Mouse (Mus musculus) c-Kit-negative CD71-positive TER-119-positive erythroid progenitor cells, embryonic 14.5 days (primary cell): ENCODE measurements around the gene Gtsf2.
"Not testable (repeated sequence)": the region's sequence is repeated elsewhere in the genome, so short reads cannot be mapped to it uniquely, and the experiment has no call there.

Source experiments
- DNase-seq: peaks from one replicate; pipeline ENCODE4 v3.0.0-alpha.2; 2013; ENCODE audit warnings: low read depth, low spot score

Gene Gtsf2

DNA sequence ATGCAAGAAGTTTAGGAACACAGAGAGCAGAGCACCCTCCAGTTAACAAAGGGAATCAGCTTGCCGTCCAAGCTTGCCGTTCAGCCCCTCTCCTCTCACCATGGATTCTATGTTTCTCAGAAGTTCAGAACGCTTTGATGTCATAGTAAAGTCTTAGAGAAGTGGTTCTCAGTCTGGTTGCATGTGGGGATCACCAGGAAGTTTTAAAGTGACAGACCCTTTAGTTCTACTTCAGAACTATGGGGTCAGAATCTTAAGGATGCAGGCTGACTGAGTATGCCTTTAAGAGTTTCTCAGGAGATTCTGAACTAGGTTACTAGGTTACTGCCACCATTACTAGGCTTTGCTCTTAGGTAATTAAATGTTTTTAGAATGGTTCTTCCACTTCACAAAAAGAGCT lies at the start of gene Gtsf2:
TSS of gene Gtsf2 (minus strand) at position 101 of the 400 bp plus-strand sequence.
- no peak for DNase-seq

DNA sequence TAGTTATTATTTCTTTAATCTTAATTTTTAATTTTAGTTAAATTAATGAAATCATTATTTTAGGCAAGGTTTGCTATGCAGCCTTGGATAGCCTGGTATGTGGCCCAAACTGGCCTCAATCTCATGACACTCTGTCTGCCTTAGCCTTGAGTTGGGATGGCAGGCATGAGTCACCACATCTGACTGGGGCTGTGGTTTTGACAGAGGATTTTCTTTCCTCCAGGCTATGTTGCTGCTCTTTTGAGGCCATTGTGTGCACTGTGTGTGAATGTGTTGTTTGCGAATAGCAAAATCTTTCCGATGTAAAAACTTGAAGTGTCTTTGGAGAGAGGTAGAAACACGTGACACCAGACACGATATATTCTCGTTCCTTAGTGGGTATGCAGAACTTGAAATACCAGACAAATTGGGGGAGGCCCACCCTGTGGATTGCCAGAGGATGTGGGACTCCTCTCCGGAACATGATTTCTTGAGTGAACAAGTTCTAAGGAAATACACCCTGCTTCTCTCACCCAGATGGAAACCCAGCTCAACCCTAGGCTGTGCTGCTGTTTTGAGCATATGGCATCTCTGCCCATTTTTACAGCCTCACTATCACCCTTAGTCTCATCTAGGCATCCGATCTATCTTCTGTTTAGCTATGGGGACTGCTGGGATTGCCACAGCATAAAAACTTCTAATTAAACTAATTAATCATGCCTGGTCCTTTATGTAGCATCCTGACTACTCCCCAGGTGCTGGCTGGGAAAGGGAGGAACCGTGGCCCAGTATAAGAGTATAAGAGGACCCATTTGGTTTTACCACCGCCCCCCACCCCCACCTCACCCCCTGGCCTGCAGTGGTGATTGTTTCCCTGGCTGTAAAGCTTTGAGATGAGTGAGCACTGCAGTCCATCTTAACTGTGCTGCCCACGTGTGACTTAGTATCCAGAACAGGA lies 48.2 kb upstream of the Gtsf2 start:
- no peak for DNase-seq

DNA sequence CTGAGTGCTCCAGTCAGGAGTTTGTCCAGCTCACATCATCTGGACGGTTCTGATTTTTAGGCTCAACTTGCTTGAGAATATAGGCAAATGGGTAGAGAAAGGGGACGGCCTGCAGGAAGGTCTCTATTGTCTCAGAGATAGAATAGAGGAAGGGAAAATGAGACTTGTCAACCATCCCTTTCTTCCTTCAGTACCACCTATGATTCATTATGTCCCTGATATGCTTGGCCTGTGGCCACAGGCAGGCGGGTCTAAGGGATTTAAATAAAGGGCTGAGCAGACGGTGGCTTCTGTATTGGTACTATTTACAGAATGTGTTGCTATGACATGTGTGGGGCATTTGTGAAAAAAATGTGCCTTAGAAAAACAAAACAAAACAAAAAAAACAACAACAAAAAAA lies 40.1 kb upstream of the Gtsf2 start:
- DNase-seq: no peak

DNA sequence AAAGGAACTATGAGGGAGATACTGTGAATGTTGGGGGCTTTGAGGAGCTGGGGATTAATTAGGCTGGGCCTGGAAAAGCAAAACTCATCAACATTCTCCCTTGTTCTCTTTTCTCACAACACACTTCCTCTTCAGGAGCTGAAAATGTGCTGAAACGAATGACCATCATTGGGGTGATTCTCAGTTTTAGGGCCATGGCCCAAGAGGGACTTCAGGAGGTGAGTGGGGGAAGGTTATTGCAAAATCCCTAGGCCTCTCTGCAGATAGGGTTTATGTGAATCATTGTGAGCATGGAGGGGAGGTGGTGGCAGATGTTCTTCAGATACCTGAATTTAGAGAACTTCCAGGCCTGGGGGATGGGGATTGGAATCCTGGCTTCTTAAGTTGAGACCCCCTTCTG lies 38.4 kb upstream of the Gtsf2 start:
- no peak for DNase-seq

DNA sequence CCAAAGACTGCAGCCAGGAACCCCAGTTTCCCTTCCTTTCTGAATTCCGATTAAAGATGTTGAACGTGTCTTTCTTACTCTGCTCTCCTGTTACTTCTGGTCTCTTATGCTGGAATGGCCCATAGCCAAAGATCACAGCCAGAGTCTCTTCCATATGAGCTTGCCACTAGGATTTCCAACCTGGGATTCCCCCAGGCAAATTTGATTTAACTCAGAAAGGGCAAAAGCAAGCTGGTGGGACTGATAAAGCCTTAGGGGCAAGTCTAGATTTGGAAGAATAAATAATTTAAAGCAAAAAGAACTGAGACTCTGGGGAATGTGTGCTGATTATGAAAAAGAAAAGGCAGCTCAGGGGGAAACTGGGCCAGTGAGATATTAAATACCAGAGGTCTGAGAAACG lies 36.8 kb upstream of the Gtsf2 start:
- DNase-seq: no peak

DNA sequence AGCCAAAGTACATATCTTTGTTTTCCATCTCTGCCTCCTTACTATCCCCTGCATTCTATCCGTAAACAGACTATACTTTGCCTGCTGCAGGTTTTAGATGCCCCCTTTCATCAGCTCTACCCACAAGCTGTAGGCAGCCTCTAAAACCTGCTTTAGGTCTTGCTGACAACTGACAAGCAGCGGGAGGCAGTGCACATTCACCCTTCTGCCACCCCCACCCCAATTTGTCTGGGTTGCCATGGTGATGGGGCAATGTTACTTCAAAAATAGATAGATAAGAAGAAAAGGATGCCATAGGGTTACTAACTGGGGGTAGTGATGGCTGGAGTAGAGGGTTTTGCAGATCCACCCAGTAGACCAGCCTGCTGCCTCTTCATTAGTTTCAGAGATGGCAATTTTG lies 36.2 kb upstream of the Gtsf2 start:
- DNase-seq: no peak

DNA sequence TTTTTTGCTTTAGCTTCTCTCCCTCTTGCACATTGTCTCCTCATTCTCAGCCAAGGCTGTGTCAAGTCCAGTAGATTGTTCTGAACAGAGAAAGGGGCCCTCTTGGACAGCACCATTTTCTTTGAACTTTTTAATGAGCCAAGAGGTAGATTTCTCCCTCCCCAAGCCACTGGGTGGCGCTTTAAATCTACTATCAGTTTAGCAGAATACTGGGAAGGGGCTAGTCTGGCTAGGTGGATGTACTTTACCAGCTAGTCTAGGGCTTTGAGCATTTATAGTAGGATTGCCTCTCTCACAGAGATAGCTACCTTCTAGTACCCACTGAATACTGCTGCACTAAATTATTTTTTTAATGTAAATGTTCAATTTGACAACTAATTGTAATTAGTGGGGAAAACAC lies 34.2 kb upstream of the Gtsf2 start:
- DNase-seq: no peak

DNA sequence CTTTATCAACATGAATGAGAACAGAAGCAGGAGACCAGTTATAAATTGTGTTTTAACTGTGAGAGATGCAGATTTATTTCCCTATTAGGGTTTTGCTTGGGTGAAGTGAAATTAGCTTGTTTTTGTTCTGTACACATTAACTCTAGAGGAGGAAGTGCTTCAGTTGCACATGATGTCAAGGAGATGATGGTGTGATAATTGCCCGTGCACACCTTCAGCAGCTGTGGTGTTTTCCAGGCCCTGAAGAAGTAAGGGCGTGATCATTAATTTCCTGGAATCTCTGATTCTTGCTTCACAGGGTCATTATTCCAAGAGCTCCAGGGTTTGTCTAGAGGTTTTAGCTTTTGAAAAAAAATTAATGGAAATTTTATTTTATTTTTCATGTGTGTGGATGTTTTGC lies 31.9 kb upstream of the Gtsf2 start:
- no peak for DNase-seq

DNA sequence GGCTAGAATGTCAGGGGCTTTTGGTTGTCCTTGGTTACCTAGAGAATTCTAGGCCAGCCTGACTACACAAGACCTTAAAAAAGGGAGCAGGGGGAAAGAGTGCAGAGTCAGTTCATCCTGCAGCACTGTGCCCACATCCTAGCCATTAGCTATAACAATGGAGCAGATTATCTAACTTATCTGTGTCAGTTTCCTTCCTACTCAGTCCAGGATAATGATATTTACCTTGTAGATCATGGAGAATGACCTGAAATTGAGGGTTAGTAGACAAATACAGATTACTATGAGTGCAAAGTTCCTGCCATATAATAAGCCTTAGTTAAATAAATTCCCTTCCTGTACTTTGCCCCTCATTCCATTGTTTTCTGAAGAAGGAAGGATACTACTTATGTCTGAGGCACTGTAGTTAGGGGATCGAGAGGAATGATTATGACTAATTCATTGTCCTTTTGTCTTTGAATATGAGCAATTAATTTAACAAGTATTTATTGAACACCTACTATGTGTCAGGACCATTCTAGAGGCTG lies 30.9 kb upstream of the Gtsf2 start:
- no peak for DNase-seq

DNA sequence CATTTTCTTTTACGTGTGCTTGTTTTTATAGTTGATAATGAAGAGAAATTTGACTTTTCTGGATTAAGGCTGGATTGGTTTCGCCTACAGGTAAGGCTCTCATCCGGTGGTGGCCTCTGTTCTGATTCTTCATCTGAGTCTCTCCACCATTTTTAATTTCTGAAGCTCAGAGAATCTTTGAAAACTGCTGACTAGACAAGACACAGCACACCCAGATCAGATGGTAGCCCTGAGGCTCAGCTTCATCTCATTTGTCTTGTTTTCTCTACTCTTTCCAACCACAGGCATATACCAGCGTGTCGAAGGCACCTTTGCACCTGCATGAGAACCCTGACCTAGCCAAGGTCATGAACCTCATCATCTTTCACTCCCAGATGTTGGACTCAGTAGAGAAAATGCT lies 25.5 kb upstream of the Gtsf2 start:
- DNase-seq: no peak

DNA sequence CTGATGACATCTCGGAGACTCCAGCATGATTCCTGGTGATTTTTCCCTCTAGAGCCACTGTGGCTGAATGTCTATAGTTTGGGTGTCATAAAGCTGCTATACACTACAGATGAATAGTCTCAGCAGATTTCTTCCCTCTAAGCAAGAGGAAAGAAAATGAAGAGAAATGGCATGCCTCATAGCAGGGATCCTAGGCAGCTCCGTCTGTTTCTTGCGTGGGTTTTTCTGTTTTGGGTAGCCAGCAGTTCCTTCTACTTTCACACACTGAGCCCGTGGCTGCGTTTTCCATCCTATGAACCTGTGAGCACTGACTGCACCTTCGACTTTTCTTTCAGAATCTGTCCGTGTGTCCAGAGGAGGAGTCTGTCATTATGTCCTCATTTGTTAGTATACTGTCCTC lies 24.9 kb upstream of the Gtsf2 start:
- no peak for DNase-seq

DNA sequence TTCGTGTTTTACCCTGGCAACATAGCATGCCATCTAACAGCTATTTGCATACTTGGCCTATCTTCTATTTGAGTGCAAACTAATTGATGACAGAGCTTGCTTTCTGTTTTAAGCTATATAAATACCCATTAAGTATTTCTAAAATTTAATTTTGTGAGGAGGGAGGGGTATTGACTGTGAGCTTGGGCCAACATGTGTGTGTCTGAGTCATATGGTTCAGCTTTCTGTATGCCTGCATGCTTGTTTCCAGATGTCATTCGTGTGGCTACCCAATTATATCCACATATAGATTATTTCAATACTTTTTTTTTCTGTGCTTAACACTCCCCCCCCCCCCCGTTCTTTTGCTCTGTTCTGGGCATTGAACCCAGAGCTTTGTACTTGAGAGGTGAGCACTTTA lies 24.0 kb upstream of the Gtsf2 start:
- no peak for DNase-seq

DNA sequence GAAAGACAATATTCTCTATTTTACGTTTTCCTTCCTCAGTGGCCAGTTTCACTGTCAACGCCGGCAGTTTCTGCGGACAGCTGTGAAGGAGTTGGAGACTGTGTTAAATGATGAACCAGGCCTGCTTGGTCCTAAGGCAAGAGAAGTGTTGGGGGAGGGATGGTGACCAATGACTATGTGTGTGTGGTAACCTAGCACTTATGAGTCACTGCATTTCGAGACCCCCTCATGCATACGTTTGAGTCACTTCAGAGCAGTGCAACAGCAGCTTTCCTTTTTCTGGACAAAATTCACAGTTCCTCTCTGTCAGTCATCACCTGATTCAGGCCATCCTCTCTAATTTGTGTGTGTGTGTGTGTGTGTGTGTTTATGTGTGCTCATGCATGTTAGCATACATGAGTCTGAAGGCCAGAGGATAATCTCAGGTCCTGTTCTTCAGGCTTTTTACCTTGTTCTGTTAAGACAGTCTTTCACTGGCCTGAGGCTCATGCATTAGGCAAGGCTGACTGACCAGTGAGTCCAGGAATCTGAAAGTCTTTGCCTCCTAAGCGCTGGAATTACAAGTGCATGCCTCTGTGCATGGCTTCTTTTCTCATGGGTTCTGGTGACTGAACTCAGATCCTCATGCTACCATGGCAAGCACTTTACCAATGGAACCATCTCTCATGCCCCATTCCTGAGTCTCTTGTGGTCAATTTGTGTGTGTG lies 23.4 kb upstream of the Gtsf2 start:
- no peak for DNase-seq

DNA sequence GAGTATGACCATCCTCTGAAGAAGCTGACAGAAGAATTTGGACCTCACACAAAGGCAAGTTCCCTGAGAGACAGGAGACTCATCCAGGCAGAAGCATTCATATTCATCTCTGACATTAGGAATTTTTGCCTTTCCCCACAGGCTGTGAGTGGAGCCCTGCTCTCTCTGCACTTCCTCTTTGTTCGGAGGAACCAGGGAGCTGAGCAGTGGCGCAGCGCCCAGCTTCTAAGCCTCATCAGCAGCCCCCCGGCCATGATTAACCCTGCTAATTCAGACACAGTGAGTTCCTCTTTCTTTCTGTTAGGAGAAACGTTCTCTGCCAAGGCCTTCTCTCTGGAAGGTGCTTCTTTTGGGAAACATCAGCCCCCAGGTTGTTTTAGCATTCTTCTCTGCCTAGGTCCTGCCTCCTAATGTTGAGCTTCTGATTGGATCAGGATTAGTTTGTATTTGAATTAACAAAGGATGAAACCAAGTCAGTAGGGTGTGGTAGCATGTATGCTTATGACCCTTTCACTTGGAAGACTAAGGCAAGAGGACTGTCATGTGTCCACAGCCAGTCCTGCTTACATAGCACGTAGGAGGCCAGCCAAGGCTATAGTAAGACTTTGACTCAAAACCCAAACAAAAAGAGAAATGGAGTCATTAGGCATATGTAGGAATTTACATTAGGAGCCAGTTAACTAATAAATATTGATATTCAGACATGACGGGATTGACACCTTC lies 14.4 kb upstream of the Gtsf2 start:
- no peak for DNase-seq

DNA sequence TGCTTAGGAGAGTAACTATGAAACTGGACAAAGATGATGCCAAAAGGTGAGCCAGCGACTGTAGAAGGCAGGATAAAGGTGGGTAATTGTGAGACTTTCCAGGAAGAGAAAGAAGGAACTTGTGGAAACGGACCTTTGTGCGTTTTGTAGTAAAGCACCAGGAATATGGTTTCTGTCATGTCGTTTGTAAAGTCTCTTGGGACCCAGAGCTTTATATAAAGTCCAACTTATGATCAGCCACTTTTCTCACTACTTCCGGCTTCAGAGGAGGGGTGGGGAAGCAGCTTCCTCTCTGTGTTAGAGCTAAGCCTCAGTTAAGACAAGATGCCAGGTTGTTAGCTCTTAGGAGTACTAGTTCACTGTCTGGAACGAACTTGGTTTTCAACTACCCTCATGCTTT lies 6.2 kb upstream of the Gtsf2 start:
- no peak for DNase-seq

DNA sequence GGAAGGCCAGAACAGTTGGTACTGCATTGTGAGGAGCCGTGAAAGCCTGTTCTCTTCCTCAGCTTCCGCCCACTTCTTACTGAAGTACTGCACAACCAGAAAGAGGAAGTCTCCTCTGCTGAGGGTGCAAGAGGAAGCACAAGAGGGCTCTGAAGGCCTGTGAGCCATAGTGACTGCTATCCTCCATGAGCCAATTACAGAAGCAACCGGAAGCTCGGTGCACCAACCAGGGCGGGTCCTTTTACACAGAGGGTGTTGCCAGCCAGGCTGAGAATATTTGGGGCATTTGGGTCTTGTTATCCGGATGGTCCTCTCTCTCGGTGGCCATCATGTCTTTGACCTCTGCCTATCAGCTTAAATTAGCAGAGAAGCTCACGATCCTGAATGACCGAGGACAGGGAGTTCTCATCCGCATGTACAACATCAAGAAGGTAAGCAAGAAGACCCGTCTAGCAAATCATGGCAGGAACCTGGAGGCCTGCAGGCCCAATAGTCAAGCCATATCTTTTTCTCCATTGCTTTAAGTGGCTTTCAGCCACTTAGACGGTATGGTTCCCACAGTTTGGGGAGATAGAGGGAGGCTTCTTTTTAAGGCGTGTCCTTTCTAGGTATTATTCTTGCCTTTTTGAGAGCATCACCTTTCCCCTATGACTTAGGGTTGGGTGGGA lies 5.4 kb upstream of the Gtsf2 start, which contains the start of gene Nckap1l:
TSS of gene Nckap1l (plus strand) at position 244 of the 668 bp plus-strand sequence.
- DNase-seq: no peak

DNA sequence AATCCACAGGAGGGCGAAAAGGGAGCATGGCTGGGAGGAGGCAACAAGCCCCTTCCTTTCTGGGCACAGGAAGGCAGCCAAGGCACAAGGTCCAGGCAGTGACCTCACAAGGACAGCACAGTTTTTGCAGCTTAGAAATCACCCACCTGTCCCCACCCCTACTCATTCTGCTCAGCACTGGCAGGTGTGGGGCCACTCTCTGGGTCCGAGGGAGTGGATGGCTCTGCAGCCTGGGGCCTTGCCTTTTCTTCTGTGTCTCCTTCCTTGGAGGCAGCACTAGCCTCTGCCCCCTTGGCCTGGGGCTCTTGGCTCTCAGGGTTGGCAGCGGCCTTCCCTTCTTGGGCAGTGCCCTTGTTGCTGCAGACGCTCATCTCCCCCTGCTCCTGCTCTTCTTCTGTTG lies 2.3 kb downstream of the Gtsf2 start:
- DNase-seq: not testable (repeated sequence)

DNA sequence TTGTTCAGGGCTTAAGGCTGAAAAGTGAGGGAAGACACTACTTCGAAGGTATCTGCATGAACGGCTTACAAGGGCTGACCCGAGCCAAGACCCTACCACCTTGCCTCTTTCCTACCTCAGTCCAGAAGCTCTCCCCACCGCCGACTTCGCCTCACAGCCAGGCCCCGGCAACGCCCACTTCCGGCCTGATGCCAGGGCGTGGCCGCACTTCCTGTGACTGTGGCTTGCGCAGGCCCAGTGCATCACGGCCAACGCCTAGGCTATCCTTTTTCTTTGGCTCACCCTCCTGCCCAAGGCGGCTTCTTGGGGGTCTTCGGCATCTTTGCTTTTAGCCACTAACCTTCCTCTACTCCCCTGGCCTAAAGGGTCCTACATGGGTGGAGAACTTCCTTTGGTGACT lies 18.0 kb downstream of the Gtsf2 start, which contains the start of gene Gtsf1:
TSS of gene Gtsf1 (minus strand) at position 230 of the 400 bp plus-strand sequence.
- no peak for DNase-seq

DNA sequence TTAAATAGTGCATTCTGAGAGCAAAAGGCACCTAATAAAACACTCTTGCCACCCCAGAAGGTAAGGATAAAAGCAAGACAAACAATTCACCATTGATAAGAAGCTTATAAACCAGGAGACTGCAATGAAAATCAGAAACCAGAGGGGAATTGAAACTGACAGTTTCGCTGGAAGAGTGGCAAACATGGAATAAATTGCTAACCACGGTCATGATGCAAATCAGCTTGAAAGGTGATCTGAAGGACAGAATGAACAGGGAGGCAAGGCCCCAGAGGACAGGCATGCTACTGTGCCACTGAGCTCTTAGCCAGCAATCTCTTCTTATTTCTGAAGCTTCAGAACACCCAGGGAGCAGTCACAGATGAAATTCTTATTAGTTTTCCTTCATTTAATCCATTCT lies 21.3 kb downstream of the Gtsf2 start:
- DNase-seq: no peak

DNA sequence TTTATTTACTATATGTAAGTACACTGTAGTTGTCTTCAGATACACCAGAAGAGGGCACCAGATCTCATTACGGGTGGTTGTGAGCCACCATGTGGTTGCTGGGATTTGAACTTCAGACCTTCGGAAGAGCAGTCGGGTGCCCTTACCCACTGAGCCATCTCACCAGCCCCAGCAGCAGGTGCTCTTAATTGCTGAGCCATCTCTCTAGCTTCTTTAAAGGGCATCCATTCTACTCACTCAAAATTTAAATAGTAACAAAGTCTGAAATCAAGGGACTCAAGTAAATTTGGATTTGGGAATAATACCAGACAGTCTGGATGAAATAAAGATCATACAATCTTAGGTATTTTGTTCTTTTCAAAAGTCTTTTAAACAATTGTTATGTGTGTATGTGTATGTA lies 42.7 kb downstream of the Gtsf2 start:
- DNase-seq: not testable (repeated sequence)

DNA sequence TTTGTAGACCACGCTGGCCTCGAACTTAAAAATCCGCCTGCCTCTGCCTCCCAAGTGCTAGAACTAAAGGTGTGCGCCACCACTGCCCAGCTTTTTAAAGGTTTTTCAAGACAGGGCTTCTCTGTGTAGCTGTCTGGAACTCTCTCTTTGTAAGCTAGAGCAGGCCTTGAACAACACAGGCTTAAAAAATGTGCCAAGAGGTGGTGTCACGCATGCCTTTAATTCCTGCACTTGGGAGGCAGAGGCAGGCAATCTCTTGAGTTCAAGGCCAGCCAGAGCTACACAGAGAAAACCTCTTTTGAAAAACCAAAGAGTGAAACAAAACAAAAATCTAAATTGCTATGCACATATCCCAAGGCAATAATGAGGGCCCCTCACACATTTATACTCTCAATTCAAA lies 46.9 kb downstream of the Gtsf2 start:
- DNase-seq: no peak
